Mouse (Mus musculus) olfactory bulb, adult 2 months (tissue): Measurements from ENCODE around the gene Ldlrad3. TPM values are rescaled to one million over a fixed set of nuclear protein-coding genes. Genes with fewer than 3 reads are reported as not detected.

Experiments
- H3K27ac ChIP-seq: fragments of 200-500 bp; 2 replicates; pipeline ENCODE4 v1.5.1; 2012; ENCODE audit warnings: low read depth, low read length; ENCODE audit not compliant: insufficient read depth
- H3K4me1 ChIP-seq: fragments of 200-500 bp; 2 replicates; pipeline ENCODE4 v1.6.1; 2012; ENCODE audit warnings: low read length; ENCODE audit not compliant: control insufficient read depth, insufficient read depth
- H3K4me3 ChIP-seq: fragments of 200-500 bp; 2 replicates; pipeline ENCODE4 v1.5.1; 2012; ENCODE audit warnings: mild to moderate bottlenecking, low read depth, low read length, moderate library complexity; ENCODE audit not compliant: insufficient read depth
- CTCF ChIP-seq: fragments of 200-500 bp; IDR thresholded peaks from 2 replicates; pipeline ENCODE4 v1.5.1; 2012; ENCODE audit warnings: low read depth, mild to moderate bottlenecking, low read length, moderate library complexity; ENCODE audit not compliant: insufficient read depth
- POLR2A ChIP-seq: fragments of 200-500 bp; IDR thresholded peaks from 2 replicates; pipeline ENCODE4 v1.6.1; 2012; ENCODE audit warnings: mild to moderate bottlenecking, low read depth, low read length, moderate library complexity; ENCODE audit not compliant: insufficient read depth
- WGBS: fragments of 180-500 bp; shearing (Covaris S2); methylation state at CpG from one replicate; pipeline ENCODE4 v1.1.7; 2018; 5-methylcytosine and 5-hydroxymethylcytosine counted together
- polyA plus RNA-seq: library from polyadenylated mRNA; stranded (reverse); fragments of >200 nt; gene quantifications from 2 replicates; pipeline ENCODE4 v1.2.4, GENCODE M21; 2012; ENCODE audit warnings: low replicate concordance; ENCODE audit not compliant: missing spikeins, insufficient read depth, insufficient read length

The Ldlrad3 gene
- polyA plus RNA-seq, 1 experiment: not detected

- no peak for TF ChIP-seq CTCF
- TF ChIP-seq POLR2A: no peak
- Histone ChIP-seq H3K4me3 (no peak overlapping the region), H3K27ac (no peak overlapping the region), H3K4me1 (peaks cover 23% of the 10 kb centered on the region)
- 88% methylated on average over 9 of the region's 9 CpGs for WGBS
These were observed 59.0 kb downstream of the Ldlrad3 start for GRCm38 (mm10) chr2:102127221-102127620.

GRCm38 (mm10) chr2:102126076-102126475 is 60.1 kb downstream of the Ldlrad3 start:
- TF ChIP-seq CTCF (no peak), POLR2A (no peak)
- peaks cover 27% of the 10 kb centered on the region for H3K4me1 ChIP-seq
- WGBS: 85% methylated on average over 7 of the region's 7 CpGs
- no peak overlapping the region for H3K27ac ChIP-seq
- H3K4me3 ChIP-seq: no peak overlapping the region

- WGBS: 90% methylated on average over 4 of the region's 4 CpGs
- TF ChIP-seq POLR2A: no peak
- no peak for TF ChIP-seq CTCF
- no peak overlapping the region for H3K27ac ChIP-seq
- peaks cover 24% of the 10 kb centered on the region for H3K4me1 ChIP-seq
- no peak overlapping the region for H3K4me3 ChIP-seq
These were observed 61.1 kb downstream of the Ldlrad3 start for GRCm38 (mm10) chr2:102125042-102125441.

GRCm38 (mm10) chr2:102122146-102122515 is 64.1 kb downstream of the Ldlrad3 start:
- Histone ChIP-seq H3K4me1 (peaks cover 27% of the 10 kb centered on the region), H3K4me3 (no peak overlapping the region), H3K27ac (no peak overlapping the region)
- TF ChIP-seq POLR2A: no peak
- TF ChIP-seq CTCF: no peak
- 62% methylated on average over 1 of the region's 1 CpGs for WGBS

- 86% methylated on average over 4 of the region's 4 CpGs for WGBS
- H3K4me1 ChIP-seq: peaks cover 24% of the 10 kb centered on the region
- H3K27ac ChIP-seq: no peak overlapping the region
- H3K4me3 ChIP-seq: no peak overlapping the region
- no peak for TF ChIP-seq CTCF
- no peak for TF ChIP-seq POLR2A
These were observed 64.6 kb downstream of the Ldlrad3 start for GRCm38 (mm10) chr2:102121440-102122145.

- 73% methylated on average over 12 of the region's 12 CpGs for WGBS
- TF ChIP-seq CTCF (no peak), POLR2A (no peak)
- no peak overlapping the region for H3K27ac ChIP-seq
- H3K4me3 ChIP-seq: no peak overlapping the region
- peaks cover 28% of the 10 kb centered on the region for H3K4me1 ChIP-seq
These were observed 66.3 kb downstream of the Ldlrad3 start for GRCm38 (mm10) chr2:102119751-102120505.

GRCm38 (mm10) chr2:102118988-102119460 is 67.2 kb downstream of the Ldlrad3 start:
- peaks cover 28% of the 10 kb centered on the region for H3K4me1 ChIP-seq
- WGBS: 45% methylated on average over 15 of the region's 15 CpGs
- no peak overlapping the region for H3K27ac ChIP-seq
- TF ChIP-seq POLR2A: no peak
- TF ChIP-seq CTCF: no peak
- H3K4me3 ChIP-seq: no peak overlapping the region

- peaks cover 28% of the 10 kb centered on the region for H3K4me1 ChIP-seq
- no peak overlapping the region for H3K27ac ChIP-seq
- 73% methylated on average over 6 of the region's 6 CpGs for WGBS
- TF ChIP-seq POLR2A: no peak
- TF ChIP-seq CTCF: no peak
- no peak overlapping the region for H3K4me3 ChIP-seq
These were observed 68.8 kb downstream of the Ldlrad3 start for GRCm38 (mm10) chr2:102117402-102117760.

- no peak for TF ChIP-seq CTCF
- no peak for TF ChIP-seq POLR2A
- H3K4me3 ChIP-seq: no peak overlapping the region
- H3K27ac ChIP-seq: no peak overlapping the region
- 67% methylated on average over 9 of the region's 9 CpGs for WGBS
- H3K4me1 ChIP-seq: peaks cover 23% of the 10 kb centered on the region
These were observed 69.4 kb downstream of the Ldlrad3 start for GRCm38 (mm10) chr2:102116521-102117401.
